Mouse (Mus musculus): ENCODE results near the gene Braf. TPM values are rescaled to one million over a fixed set of nuclear protein-coding genes. Genes with fewer than 3 reads are reported as not detected.

Braf gene
- total and polyA plus RNA-seq, 3 experiments: 9.8 to 21.8 (median 11.2) TPM

DNA sequence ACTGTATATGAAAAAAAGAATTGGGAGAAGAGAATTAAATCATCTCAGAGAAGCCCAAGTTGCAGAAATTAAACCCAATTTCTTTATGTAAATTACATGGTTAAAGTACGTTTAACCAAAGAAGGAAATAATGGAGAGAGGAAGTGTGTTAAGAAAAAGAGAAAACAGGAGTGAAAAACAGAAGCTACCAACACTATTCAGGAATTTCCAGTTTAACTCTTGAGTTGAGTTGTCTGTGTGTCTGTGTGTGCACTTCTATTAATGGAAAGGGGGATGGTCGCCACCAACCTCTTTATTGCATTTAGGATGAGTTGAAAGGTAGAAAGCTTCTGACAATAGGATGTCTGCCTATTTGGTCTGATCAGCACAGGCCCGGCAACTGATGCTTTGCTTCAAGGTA lies 886 bp upstream of the Braf start:
- Histone ChIP-seq H3K4me1 (ENCODE audit: control insufficient read depth in 1 of 2, insufficient read depth in 2 of 2) (peaks cover 8 to 36% of the 10 kb centered on the region in 2 experiments; a peak in 3 of 4 replicates), H3K27me3 (replicated peaks) (no peaks in the 10 kb centered on the region), H3K4me2 (ENCODE audit: insufficient read depth, low read depth, poor library complexity, severe bottlenecking) (no peak overlapping the region), H3K9ac (ENCODE audit: insufficient read depth, low read depth) (no peak overlapping the region), H3K27ac (ENCODE audit: insufficient read depth, low read depth) (no peak overlapping the region; the same call in 1 of the 2 replicates), H3K9me3 (replicated peaks; ENCODE audit: low read length) (no peaks in the 10 kb centered on the region), H3K4me3 (replicated peaks in 1 of 3; ENCODE audit: low read depth in 2 of 3, low read length in 2 of 3, poor library complexity in 1 of 3) (peak overlapping the region in 1 of 3 experiments; percentile 5), H3K79me2 (replicated peaks; ENCODE audit: control insufficient read depth, extremely low read depth, insufficient read depth, poor library complexity, severe bottlenecking) (peaks cover 16% of the 10 kb centered on the region), H3K36me3 (replicated peaks in 1 of 2; ENCODE audit: control insufficient read depth in 1 of 2, insufficient read depth in 1 of 2, low read length in 1 of 2) (no peaks in the 10 kb centered on the region)
- dilution Hi-C loops (cut with MboI; ENCODE audit: extremely low pct_ligation_motif_present, extremely low pct_unique_long_range_greater_than_20kb, low sequenced_read_pairs) (no loop called here), in situ Hi-C loops (cut with MboI; ENCODE audit: low pct_ligation_motif_present, low pct_unique_long_range_greater_than_20kb, low sequenced_read_pairs) (no loop called here)
- TF ChIP-seq MYC (IDR thresholded peaks at IDR 0.05; ENCODE audit: low read depth, low read length) (no peak), ZC3H11A (IDR thresholded peaks at IDR 0.05; ENCODE audit: low read depth, low read length) (no peak), ZNF384 (IDR thresholded peaks at IDR 0.05; ENCODE audit: low read depth, low read length) (no peak), JUN (IDR thresholded peaks at IDR 0.05; ENCODE audit: insufficient read depth, low read depth, low read length) (no peak), PAX5 (IDR thresholded peaks at IDR 0.05; ENCODE audit: low read length) (no peak), CHD1 (IDR thresholded peaks at IDR 0.05; ENCODE audit: low read depth, low read length) (no peak), ZKSCAN1 (IDR thresholded peaks at IDR 0.05; ENCODE audit: borderline replicate concordance, low read depth, low read length) (no peak), MEF2A (IDR thresholded peaks at IDR 0.05; ENCODE audit: borderline replicate concordance, low read depth, low read length) (0 out of 2 replicates have a peak, but pooled peaks have one; percentile 17), ZMIZ1 (IDR thresholded peaks at IDR 0.05; ENCODE audit: low read depth, low read length) (no peak), ETS1 (conservative IDR thresholded peaks at IDR 0.05; ENCODE audit: low read depth, low read length) (0 out of 2 replicates have a peak, but pooled peaks have one; percentile 11), SMC3 (IDR thresholded peaks at IDR 0.05; ENCODE audit: low read depth, low read length) (no peak), IRF4 (IDR thresholded peaks at IDR 0.05; ENCODE audit: low read depth, low read length) (peak; percentile 61), EP300 (IDR thresholded peaks at IDR 0.05; ENCODE audit: low read length) (peak; percentile 63)
- DNase-seq (ENCODE audit: extremely low read depth): no peak

DNA sequence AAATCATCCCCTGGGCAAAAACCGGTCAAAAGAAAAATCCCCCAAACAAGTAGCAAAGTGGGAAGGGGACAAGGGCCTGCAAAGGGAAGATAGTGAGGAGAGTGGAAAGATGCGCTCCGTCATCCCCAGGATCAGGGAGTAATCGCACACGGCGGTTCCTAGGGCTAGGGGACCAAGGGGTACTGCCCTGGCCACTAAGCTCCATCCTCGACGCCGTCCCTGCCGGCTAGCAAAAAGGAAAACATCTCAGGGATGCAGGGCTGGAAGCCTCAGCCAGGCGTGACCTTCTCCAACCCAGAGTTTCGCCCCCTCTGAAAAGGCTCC lies 759 bp downstream of the Braf start:
- no peak for DNase-seq (ENCODE audit: extremely low read depth)
- H3K4me3 ChIP-seq (replicated peaks in 1 of 3; ENCODE audit: low read depth in 2 of 3, low read length in 2 of 3, poor library complexity in 1 of 3): peak overlapping the region; percentile 77 to 97 (median 92)
- H3K27me3 ChIP-seq (replicated peaks): no peaks in the 10 kb centered on the region
- peak overlapping the region; percentile 92; the same call in 1 of the 2 replicates for H3K4me2 ChIP-seq (ENCODE audit: insufficient read depth, low read depth, poor library complexity, severe bottlenecking)
- in situ Hi-C loops (cut with MboI; ENCODE audit: low pct_ligation_motif_present, low pct_unique_long_range_greater_than_20kb, low sequenced_read_pairs) (no loop called here), dilution Hi-C loops (cut with MboI; ENCODE audit: extremely low pct_ligation_motif_present, extremely low pct_unique_long_range_greater_than_20kb, low sequenced_read_pairs) (no loop called here)
- no peak overlapping the region for H3K27ac ChIP-seq (ENCODE audit: insufficient read depth, low read depth)
- no peaks in the 10 kb centered on the region for H3K9me3 ChIP-seq (replicated peaks; ENCODE audit: low read length)
- peaks cover 8 to 45% of the 10 kb centered on the region in 2 experiments; a peak in 3 of 4 replicates for H3K4me1 ChIP-seq (ENCODE audit: control insufficient read depth in 1 of 2, insufficient read depth in 2 of 2)
- peak overlapping the region; percentile 61 for H3K9ac ChIP-seq (ENCODE audit: insufficient read depth, low read depth)
- TF ChIP-seq JUN (IDR thresholded peaks at IDR 0.05; ENCODE audit: insufficient read depth, low read depth, low read length) (no peak), TCF12 (IDR thresholded peaks at IDR 0.05; ENCODE audit: low read depth, low read length) (no peak)
- peaks cover 0 to under 1% of the 10 kb centered on the region in 2 experiments for H3K36me3 ChIP-seq (replicated peaks in 1 of 2; ENCODE audit: control insufficient read depth in 1 of 2, insufficient read depth in 1 of 2, low read length in 1 of 2)
- peaks cover 27% of the 10 kb centered on the region for H3K79me2 ChIP-seq (replicated peaks; ENCODE audit: control insufficient read depth, extremely low read depth, insufficient read depth, poor library complexity, severe bottlenecking)

All from CH12.LX (cell line).